Mouse (Mus musculus) spleen, adult 2 months (tissue): ENCODE measurements around the gene Afg3l1. TPM values are rescaled to one million over a fixed set of nuclear protein-coding genes. Genes with fewer than 3 reads are reported as not detected.

Source experiments
- DNase-seq, 2 experiments: peaks; one replicate each; pipeline versions ENCODE4 v3.0.0 to v3.0.0-alpha.2; 2012 to 2021; ENCODE audit warnings: low spot score in 2 of 2, low read depth in 1 of 2
- H3K27ac ChIP-seq: fragments of 200-500 bp; 2 replicates; pipeline ENCODE4 v1.5.1; 2012; ENCODE audit warnings: low read length, inconsistent platforms; ENCODE audit not compliant: insufficient read depth
- H3K27me3 ChIP-seq: fragments of 200-500 bp; 2 replicates; pipeline ENCODE4 v1.6.1; 2012; ENCODE audit warnings: mild to moderate bottlenecking, moderate library complexity, low read length, inconsistent platforms; ENCODE audit not compliant: control insufficient read depth, insufficient read depth
- H3K36me3 ChIP-seq: fragments of 200-500 bp; 2 replicates; pipeline ENCODE4 v1.6.1; 2012; ENCODE audit warnings: mild to moderate bottlenecking, low read length, inconsistent platforms; ENCODE audit not compliant: control insufficient read depth, insufficient read depth
- H3K4me1 ChIP-seq: fragments of 200-500 bp; 2 replicates; pipeline ENCODE4 v1.6.1; 2011; ENCODE audit warnings: inconsistent platforms; ENCODE audit not compliant: control insufficient read depth, insufficient read depth, insufficient read length
- H3K4me3 ChIP-seq: fragments of 200-500 bp; 2 replicates; pipeline ENCODE4 v1.5.1; 2011; ENCODE audit warnings: mild to moderate bottlenecking, inconsistent platforms; ENCODE audit not compliant: insufficient read depth, insufficient read length; ENCODE audit errors: extremely low read depth
- CTCF ChIP-seq: fragments of 200-500 bp; IDR thresholded peaks from 2 replicates; pipeline ENCODE4 v1.5.1; 2011; ENCODE audit warnings: mild to moderate bottlenecking, inconsistent platforms; ENCODE audit not compliant: insufficient read depth, insufficient read length, insufficient replicate concordance; ENCODE audit errors: extremely low read depth
- POLR2A ChIP-seq: fragments of 200-500 bp; IDR thresholded peaks from 2 replicates; pipeline ENCODE4 v1.6.1; 2011; ENCODE audit warnings: low read depth, low read length, inconsistent platforms
- WGBS: fragments of 180-500 bp; shearing (Covaris S2); methylation state at CpG from one replicate; pipeline ENCODE4 v1.1.7; 2018; 5-methylcytosine and 5-hydroxymethylcytosine counted together
- polyA plus RNA-seq: library from polyadenylated mRNA; depleted of rRNA; stranded (reverse); fragments of >200 nt; gene quantifications from 2 replicates; pipeline ENCODE4 v1.2.3, GENCODE M21; 2012

The Afg3l1 gene
- polyA plus RNA-seq, 1 experiment, result 17.3 TPM

DNA sequence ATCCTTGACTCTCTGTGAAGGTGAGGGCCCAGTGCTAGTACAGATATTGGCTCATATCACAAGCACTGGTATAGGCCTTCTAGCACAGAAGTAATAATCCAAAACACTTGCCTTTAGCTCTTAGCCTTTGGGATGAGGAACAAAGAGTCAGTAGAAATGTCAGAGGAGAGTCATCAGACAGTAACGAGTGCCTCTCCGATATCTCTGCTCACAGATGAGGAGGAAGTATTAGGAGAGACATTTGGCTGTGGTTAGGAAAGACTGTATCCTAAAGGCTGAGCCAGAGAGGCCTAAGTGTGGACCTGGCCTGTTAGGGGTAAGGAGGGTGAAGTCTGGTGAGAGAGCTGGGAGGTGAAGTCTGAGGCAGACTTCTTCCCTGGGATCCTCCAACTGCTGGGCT lies 35.9 kb upstream of the Afg3l1 start:
- no peaks in the 10 kb centered on the region for H3K27me3 ChIP-seq
- TF ChIP-seq POLR2A, result no peak
- no peak overlapping the region for H3K27ac ChIP-seq
- no peaks in the 10 kb centered on the region for H3K4me1 ChIP-seq
- no peak overlapping the region for H3K4me3 ChIP-seq
- H3K36me3 ChIP-seq, result no peaks in the 10 kb centered on the region
- 84% methylated on average over 2 of the region's 2 CpGs for WGBS
- no peak for DNase-seq

DNA sequence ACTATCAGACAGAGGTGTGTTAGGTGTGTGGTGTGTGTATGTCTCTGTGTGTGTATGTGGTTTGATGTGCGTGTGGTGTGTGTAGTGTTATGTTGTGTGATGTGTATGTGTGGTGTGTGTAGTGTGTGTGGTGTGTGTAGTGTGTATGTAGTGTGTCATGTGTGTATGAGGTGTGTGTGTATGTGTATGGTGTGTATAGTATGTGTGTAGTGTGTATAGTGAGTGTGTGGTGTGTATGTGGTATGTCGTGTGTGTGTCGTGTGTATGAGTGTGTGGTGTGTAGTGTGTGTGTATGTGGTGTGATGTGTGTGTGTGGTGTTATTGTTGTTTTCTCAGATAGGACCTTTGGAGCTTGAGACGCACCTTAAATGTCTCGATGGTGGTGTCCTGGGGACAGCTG lies 35.4 kb upstream of the Afg3l1 start:
- no peaks in the 10 kb centered on the region for H3K27me3 ChIP-seq
- H3K27ac ChIP-seq, result no peak overlapping the region
- WGBS, result 92% methylated on average over 5 of the region's 5 CpGs
- H3K4me3 ChIP-seq, result no peak overlapping the region
- no peak for DNase-seq
- H3K4me1 ChIP-seq, result no peaks in the 10 kb centered on the region
- H3K36me3 ChIP-seq, result no peaks in the 10 kb centered on the region
- no peak for TF ChIP-seq CTCF
- TF ChIP-seq POLR2A, result no peak

DNA sequence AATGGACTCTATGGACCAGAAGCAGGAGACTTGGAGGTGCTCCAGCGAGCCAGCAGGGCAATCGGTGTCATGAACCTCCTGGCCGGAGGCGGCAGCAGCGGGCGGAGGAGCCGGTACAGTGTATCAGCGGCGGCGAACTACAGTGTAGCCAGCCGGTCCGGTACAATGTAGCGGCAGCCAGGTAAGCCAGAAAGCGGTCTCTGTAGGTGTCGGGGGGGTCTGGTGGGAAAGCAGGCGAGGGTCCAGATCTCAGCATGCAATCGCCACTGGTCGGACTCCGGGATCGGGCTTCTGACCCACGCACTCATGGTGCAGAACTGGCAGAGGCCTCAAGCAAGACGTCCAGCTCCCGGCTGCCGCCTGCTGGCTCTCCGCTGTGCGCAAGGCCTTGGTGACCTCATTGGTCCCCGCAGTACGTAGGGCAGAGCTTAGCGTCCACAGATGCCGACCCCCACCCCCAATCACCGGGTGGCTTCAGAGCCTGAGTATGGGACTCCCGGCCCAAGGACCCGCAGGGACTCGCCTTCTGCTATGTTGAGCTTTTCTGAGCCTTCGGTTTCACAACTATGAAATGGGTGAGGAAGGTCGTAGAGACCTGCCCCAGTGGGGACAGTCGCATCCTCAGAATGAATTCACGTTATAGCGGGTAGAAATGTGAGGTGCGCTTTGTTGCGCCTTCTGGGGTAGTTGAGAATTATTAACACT lies 34.7 kb upstream of the Afg3l1 start:
- WGBS, result under 1% methylated on average over 41 of the region's 41 CpGs
- peak; percentile 89 to 93 for DNase-seq

DNA sequence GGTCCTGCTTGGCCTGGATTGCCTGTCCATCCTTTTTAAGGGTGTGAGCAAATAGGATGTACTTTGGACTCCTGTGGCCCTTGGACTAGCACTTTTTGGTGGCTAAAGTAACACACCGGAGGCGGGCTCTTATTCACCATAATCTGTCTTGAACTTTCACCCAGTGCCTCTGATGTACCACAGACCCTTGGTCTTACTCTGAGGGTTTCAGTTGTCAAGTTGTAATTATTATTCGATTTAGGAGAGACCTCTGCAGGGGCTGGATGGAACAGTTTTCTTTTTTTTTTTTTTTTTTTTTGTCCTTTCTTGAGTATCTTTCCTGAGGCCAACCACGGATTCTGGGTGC lies 34.2 kb upstream of the Afg3l1 start:
- no peaks in the 10 kb centered on the region for H3K27me3 ChIP-seq
- DNase-seq, result no peak
- WGBS, result 6% methylated on average over 4 of the region's 4 CpGs
- H3K4me1 ChIP-seq, result no peaks in the 10 kb centered on the region
- peak overlapping the region; percentile 85 for H3K4me3 ChIP-seq
- no peak overlapping the region for H3K27ac ChIP-seq
- no peak for TF ChIP-seq CTCF
- H3K36me3 ChIP-seq, result no peaks in the 10 kb centered on the region

More for the DNA sequence above, 34.7 kb upstream of the Afg3l1 start:
- peak overlapping the region; percentile 80 for H3K27ac ChIP-seq
- H3K4me3 ChIP-seq, result peak overlapping the region; percentile 85
- H3K27me3 ChIP-seq, result no peaks in the 10 kb centered on the region
- H3K4me1 ChIP-seq, result no peaks in the 10 kb centered on the region
- no peaks in the 10 kb centered on the region for H3K36me3 ChIP-seq
- TF ChIP-seq CTCF (peak; percentile 77), POLR2A (peak; percentile 40; the same call in 1 of the 2 replicates)

DNA sequence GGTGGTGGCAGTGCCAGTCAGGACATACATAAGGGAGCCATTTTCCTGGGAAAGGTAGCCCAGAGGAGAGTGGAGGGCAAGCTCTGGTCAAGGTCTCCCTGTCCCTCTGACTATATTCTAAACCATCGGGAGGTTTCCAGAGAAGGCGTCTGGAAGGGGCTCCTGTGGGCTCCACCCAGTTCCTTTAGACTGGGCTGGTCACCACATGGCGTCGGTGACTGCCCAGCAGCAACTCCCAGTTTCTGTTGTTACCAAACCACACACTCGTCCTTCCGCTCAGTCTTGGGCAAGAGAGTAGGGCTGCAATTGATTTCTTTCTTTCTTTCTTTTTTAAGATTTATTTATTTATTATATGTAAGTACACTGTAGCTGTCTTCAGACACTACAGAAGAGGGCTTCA lies 33.6 kb upstream of the Afg3l1 start:
- DNase-seq, result no peak

DNA sequence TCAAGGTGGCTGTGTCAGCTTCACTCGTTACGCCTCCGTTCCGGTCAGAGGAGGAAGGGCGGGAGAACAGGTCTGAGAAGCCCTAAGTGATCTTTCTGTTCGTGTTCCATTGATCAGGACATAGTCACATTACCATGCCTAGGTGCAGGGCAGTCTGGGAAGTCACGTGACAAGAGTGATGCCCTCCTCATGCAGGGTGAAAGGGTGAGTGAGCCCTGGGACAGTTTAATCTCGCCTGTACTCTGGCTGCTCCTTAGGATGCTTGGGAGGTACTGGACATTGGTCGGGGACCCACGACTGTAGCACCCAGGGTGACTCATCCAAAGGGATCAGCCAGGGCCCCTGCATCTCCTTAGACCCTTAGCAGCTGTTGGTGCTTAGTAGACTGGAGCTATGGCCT lies 31.7 kb upstream of the Afg3l1 start:
- Histone ChIP-seq H3K4me3 (no peak overlapping the region), H3K27ac (no peak overlapping the region), H3K36me3 (no peaks in the 10 kb centered on the region), H3K4me1 (no peaks in the 10 kb centered on the region), H3K27me3 (no peaks in the 10 kb centered on the region)
- 91% methylated on average over 10 of the region's 10 CpGs for WGBS
- DNase-seq, result no peak
- no peak for TF ChIP-seq CTCF
- TF ChIP-seq POLR2A, result no peak

More for the DNA sequence above, 33.6 kb upstream of the Afg3l1 start:
- Histone ChIP-seq H3K36me3 (no peaks in the 10 kb centered on the region), H3K27me3 (no peaks in the 10 kb centered on the region), H3K4me1 (no peaks in the 10 kb centered on the region), H3K27ac (no peak overlapping the region), H3K4me3 (no peak overlapping the region)
- TF ChIP-seq CTCF (no peak), POLR2A (no peak)
- 69% methylated on average over 6 of the region's 6 CpGs for WGBS

DNA sequence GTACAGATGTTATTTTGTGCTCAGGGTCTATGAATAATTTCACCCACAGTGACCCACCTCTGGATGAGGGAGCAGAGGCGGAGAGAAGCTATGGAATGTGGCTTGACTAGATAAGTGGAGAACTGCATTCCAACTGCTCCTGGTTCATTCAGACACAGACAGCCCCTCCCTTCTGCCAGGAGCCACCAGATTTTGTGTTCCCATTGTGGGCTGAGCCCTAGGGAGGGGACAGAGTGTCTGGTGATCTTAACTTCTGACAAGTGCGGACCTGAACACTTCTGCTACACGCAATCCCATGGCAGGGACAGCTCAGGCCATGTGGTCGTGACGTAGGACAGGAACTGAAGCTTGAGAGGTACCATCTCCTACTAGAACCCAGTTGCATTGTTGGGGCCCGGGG lies 30.9 kb upstream of the Afg3l1 start:
- Histone ChIP-seq H3K27ac (no peak overlapping the region), H3K4me1 (no peaks in the 10 kb centered on the region), H3K36me3 (no peaks in the 10 kb centered on the region), H3K4me3 (no peak overlapping the region), H3K27me3 (no peaks in the 10 kb centered on the region)
- no peak for DNase-seq
- 91% methylated on average over 6 of the region's 6 CpGs for WGBS
- TF ChIP-seq CTCF (no peak), POLR2A (no peak)
